Mouse (Mus musculus): ENCODE data around the gene Gins3.
"Not testable (repeated sequence)": the region's sequence is repeated elsewhere in the genome, so short reads cannot be mapped to it uniquely, and the experiment has no call there.

The Gins3 gene

GRCm38 (mm10) chr8:95653351-95653750 is 20.1 kb downstream of the Gins3 start:
- DNase-seq: no peak

GRCm38 (mm10) chr8:95655831-95656230 is 22.6 kb downstream of the Gins3 start:
- DNase-seq: no peak

- DNase-seq: no peak
Measured at GRCm38 (mm10) chr8:95656316-95657002, 23.2 kb downstream of the Gins3 start.

GRCm38 (mm10) chr8:95657523-95657922 is 24.3 kb downstream of the Gins3 start:
- no peak for DNase-seq

- no peak for DNase-seq
Measured at GRCm38 (mm10) chr8:95660334-95660882, 27.2 kb downstream of the Gins3 start.

- DNase-seq: no peak
Measured at GRCm38 (mm10) chr8:95661085-95661484, 27.8 kb downstream of the Gins3 start.

GRCm38 (mm10) chr8:95661575-95661974 is 28.3 kb downstream of the Gins3 start:
- no peak for DNase-seq

- no peak for DNase-seq
Measured at GRCm38 (mm10) chr8:95662885-95663598, 29.8 kb downstream of the Gins3 start.

GRCm38 (mm10) chr8:95663599-95663949 is 30.3 kb downstream of the Gins3 start:
- no peak for DNase-seq

GRCm38 (mm10) chr8:95665813-95666452 is 32.7 kb downstream of the Gins3 start:
- not testable (repeated sequence) for DNase-seq

GRCm38 (mm10) chr8:95668163-95668958 is 35.1 kb downstream of the Gins3 start:
- DNase-seq: no peak

- DNase-seq: no peak
Measured at GRCm38 (mm10) chr8:95669967-95670366, 36.7 kb downstream of the Gins3 start.

GRCm38 (mm10) chr8:95671861-95672260 is 38.6 kb downstream of the Gins3 start:
- DNase-seq: no peak

- DNase-seq: no peak
Measured at GRCm38 (mm10) chr8:95672811-95673210, 39.6 kb downstream of the Gins3 start.

- DNase-seq: no peak
Measured at GRCm38 (mm10) chr8:95676631-95677030, 43.4 kb downstream of the Gins3 start, which contains the start of gene Ndrg4. Ndrg4 (plus strand) TSS chr8:95676980.

GRCm38 (mm10) chr8:95677591-95678023 is 44.4 kb downstream of the Gins3 start:
- DNase-seq: no peak

- peak; percentile 60 for DNase-seq
Measured at GRCm38 (mm10) chr8:95678024-95678611, 44.9 kb downstream of the Gins3 start.

GRCm38 (mm10) chr8:95688073-95688672 is 54.9 kb downstream of the Gins3 start:
- peak; percentile 84 for DNase-seq

- no peak for DNase-seq
Measured at GRCm38 (mm10) chr8:95690929-95691541, 57.8 kb downstream of the Gins3 start.

GRCm38 (mm10) chr8:95694631-95695030 is 61.4 kb downstream of the Gins3 start:
- peak; percentile 63 for DNase-seq
